Mouse (Mus musculus) T-cell, adult 2 months (primary cell): ENCODE measurements at regions not wholly inside any gene's neighbourhood (a gene's known extent, or its start where the extent isn't known, plus 50 kb on each side); places are given as distances from the start of the nearest gene placed in this dataset.
"Not testable (repeated sequence)": the region's sequence is repeated elsewhere in the genome, so short reads cannot be mapped to it uniquely, and the experiment has no call there.

ENCODE experiments used
- DNase-seq: peaks from one replicate; pipeline ENCODE4 v3.0.0; 2022; ENCODE audit warnings: low spot score

GRCm38 (mm10) chr14:15061966-15062860 lies 259.0 kb downstream of the Nek10 start:
- DNase-seq: no peak

GRCm38 (mm10) chr14:15062861-15063418 lies 259.7 kb downstream of the Nek10 start:
- peak; percentile 24 for DNase-seq

- no peak for DNase-seq
Measured at GRCm38 (mm10) chr14:15064991-15065525, 261.8 kb downstream of the Nek10 start.

- no peak for DNase-seq
Measured at GRCm38 (mm10) chr14:15075877-15076276, 272.7 kb downstream of the Nek10 start.

GRCm38 (mm10) chr14:15082889-15083288 lies 279.7 kb downstream of the Nek10 start:
- no peak for DNase-seq

- DNase-seq: peak; percentile 77
Measured at GRCm38 (mm10) chr14:15083812-15084211, 280.6 kb downstream of the Nek10 start.

- DNase-seq: no peak
Measured at GRCm38 (mm10) chr14:15087061-15087460, 283.8 kb downstream of the Nek10 start.

- DNase-seq: peak; percentile 7
Measured at GRCm38 (mm10) chr14:15096865-15097264, 293.6 kb downstream of the Nek10 start.

- DNase-seq: peak; percentile 74
Measured at GRCm38 (mm10) chr14:15099909-15100308, 296.7 kb downstream of the Nek10 start.

GRCm38 (mm10) chr14:15107795-15108321 lies 304.6 kb downstream of the Nek10 start:
- no peak for DNase-seq

- no peak for DNase-seq
Measured at GRCm38 (mm10) chr14:15119745-15120144, 316.5 kb downstream of the Nek10 start.

GRCm38 (mm10) chr14:15128157-15128556 lies 310.6 kb downstream of the Lrrc3b start:
- DNase-seq: no peak

GRCm38 (mm10) chr14:15140871-15141270 lies 297.9 kb downstream of the Lrrc3b start:
- DNase-seq: not testable (repeated sequence)

- DNase-seq: no peak
Measured at GRCm38 (mm10) chr14:15142839-15143238, 295.9 kb downstream of the Lrrc3b start.

- DNase-seq: no peak
Measured at GRCm38 (mm10) chr14:15148516-15148915, 290.3 kb downstream of the Lrrc3b start.
